Mouse (Mus musculus): ENCODE data around the gene Cyp2c23. TPM values are rescaled to one million over a fixed set of nuclear protein-coding genes. Genes with fewer than 3 reads are reported as not detected.

Cyp2c23 gene
- polyA plus RNA-seq, 1 experiment from 2014 or later, result not detected

DNA sequence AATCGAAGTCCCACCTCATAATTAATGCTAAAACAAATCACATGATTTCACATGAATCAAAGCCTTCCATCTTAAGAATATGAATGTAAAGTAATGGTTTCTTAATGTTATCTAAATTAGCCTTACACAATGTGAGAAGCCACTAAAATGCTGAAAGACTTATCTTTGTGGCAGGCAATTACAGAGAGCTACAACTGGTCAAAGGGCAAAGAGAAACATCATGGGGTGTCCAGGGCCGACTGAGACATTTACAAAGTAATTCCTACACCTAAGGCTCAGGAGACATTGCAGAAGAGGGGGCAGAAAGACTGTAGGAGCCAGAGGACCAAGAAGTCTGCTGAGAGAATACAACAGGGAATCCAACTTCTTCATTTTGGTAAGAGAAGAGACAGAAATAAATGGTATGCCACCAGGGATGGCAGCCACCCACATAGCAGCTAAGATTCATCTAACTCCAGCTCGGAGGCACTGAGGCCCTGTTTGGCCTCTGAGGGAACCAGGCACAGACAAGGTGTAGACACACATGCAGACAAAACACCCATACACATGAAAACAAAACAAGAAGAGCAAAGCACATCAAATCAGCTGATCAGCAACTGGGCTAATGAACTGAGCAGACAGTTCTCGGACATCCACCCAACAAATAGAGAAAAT is 26.3 kb upstream of the Cyp2c23 start:
- Histone ChIP-seq H3K9me3 (replicated peaks) (no peaks in the 10 kb centered on the region), H3K27ac (no peak overlapping the region), H3K4me1 (no peaks in the 10 kb centered on the region), H3K9ac (no peak overlapping the region), H3K27me3 (no peaks in the 10 kb centered on the region), H3K4me3 (no peak overlapping the region), H3K36me3 (ENCODE audit: poor library complexity, severe bottlenecking) (peaks cover 32% of the 10 kb centered on the region), H3K4me2 (no peak overlapping the region)
- WGBS, result 80% methylated on average over 4 of the region's 4 CpGs
- ATAC-seq, result no peak

DNA sequence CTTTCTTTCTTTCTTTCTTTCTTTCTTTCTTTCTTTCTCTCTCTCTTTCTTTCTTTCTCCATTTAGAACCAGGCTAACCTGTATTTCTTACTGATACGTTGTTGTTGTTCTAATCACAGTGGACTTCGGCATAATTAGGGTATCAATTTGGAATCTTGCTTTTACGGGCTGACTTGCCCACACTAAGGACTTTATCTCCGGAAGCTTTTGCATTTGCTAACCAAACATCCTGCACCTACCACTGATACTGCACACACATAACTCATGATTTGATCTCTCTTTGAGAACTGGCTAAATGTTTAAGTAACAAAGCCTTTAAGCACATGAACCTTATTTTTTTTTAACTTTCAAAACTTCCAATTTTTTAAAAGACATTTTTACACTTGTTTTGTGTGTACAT is 21.4 kb upstream of the Cyp2c23 start:
- Histone ChIP-seq H3K9ac (no peak overlapping the region), H3K4me3 (no peak overlapping the region), H3K27me3 (no peaks in the 10 kb centered on the region), H3K4me2 (no peak overlapping the region), H3K4me1 (no peaks in the 10 kb centered on the region), H3K9me3 (replicated peaks) (no peaks in the 10 kb centered on the region), H3K36me3 (ENCODE audit: poor library complexity, severe bottlenecking) (peaks cover 37% of the 10 kb centered on the region), H3K27ac (no peak overlapping the region)
- 81% methylated on average over 4 of the region's 4 CpGs for WGBS
- no peak for ATAC-seq

GRCm38 (mm10) chr19:44049282-44049681 is 20.3 kb upstream of the Cyp2c23 start:
- no peak for ATAC-seq
- Histone ChIP-seq H3K27ac (no peak overlapping the region), H3K4me3 (no peak overlapping the region), H3K9me3 (replicated peaks) (no peaks in the 10 kb centered on the region), H3K27me3 (no peaks in the 10 kb centered on the region), H3K4me1 (no peaks in the 10 kb centered on the region), H3K4me2 (no peak overlapping the region), H3K36me3 (ENCODE audit: poor library complexity, severe bottlenecking) (peaks cover 44% of the 10 kb centered on the region), H3K9ac (no peak overlapping the region)
- 64% methylated on average over 3 of the region's 3 CpGs for WGBS

GRCm38 (mm10) chr19:44045847-44046246 is 16.8 kb upstream of the Cyp2c23 start:
- no peak for ATAC-seq
- H3K36me3 ChIP-seq (ENCODE audit: poor library complexity, severe bottlenecking), result peaks cover 29% of the 10 kb centered on the region
- no peaks in the 10 kb centered on the region for H3K27me3 ChIP-seq
- H3K27ac ChIP-seq, result no peak overlapping the region
- 0 out of 2 replicates have a peak, but pooled peaks cover 3% of the 10 kb centered on the region for H3K4me1 ChIP-seq
- no peak overlapping the region for H3K4me3 ChIP-seq
- H3K9me3 ChIP-seq (replicated peaks), result no peaks in the 10 kb centered on the region
- H3K9ac ChIP-seq, result no peak overlapping the region
- H3K4me2 ChIP-seq, result no peak overlapping the region
- 90% methylated on average over 3 of the region's 3 CpGs for WGBS

DNA sequence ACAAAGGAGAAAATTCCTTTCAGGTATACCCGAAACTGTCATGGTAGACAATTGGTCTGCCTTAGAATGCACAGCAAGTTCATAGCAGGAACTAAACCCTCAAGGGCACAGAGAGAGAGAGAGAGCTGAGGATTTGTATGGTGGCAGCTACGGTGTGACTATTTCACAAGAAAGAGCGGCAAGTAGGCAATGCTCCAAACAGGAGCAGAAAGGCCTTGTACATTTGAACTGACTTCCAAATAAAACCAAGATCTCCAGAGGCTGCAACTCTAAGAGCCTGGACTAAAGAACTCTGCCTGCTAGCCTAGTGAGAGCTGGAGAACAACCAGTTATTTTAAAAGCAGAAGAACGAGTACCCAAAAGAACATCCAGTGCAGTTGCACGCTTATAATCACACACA is 13.1 kb upstream of the Cyp2c23 start:
- H3K4me1 ChIP-seq, result 0 out of 2 replicates have a peak, but pooled peaks cover 3% of the 10 kb centered on the region
- H3K4me3 ChIP-seq, result no peak overlapping the region
- H3K27me3 ChIP-seq, result no peaks in the 10 kb centered on the region
- no peak for ATAC-seq
- 82% methylated on average over 5 of the region's 5 CpGs for WGBS
- peaks cover 49% of the 10 kb centered on the region for H3K36me3 ChIP-seq (ENCODE audit: poor library complexity, severe bottlenecking)
- no peak overlapping the region for H3K4me2 ChIP-seq
- no peaks in the 10 kb centered on the region for H3K9me3 ChIP-seq (replicated peaks)
- no peak overlapping the region for H3K27ac ChIP-seq
- no peak overlapping the region for H3K9ac ChIP-seq

GRCm38 (mm10) chr19:44033396-44033795 is 4.4 kb upstream of the Cyp2c23 start:
- H3K27ac ChIP-seq, result no peak overlapping the region
- peaks cover 30% of the 10 kb centered on the region for H3K36me3 ChIP-seq (ENCODE audit: poor library complexity, severe bottlenecking)
- 92% methylated on average over 5 of the region's 5 CpGs for WGBS

GRCm38 (mm10) chr19:44032046-44032744 is 3.2 kb upstream of the Cyp2c23 start:
- ATAC-seq, result no peak

More at GRCm38 (mm10) chr19:44033396-44033795, 4.4 kb upstream of the Cyp2c23 start:
- H3K27me3 ChIP-seq, result no peaks in the 10 kb centered on the region
- H3K9me3 ChIP-seq (replicated peaks), result no peaks in the 10 kb centered on the region
- H3K9ac ChIP-seq, result no peak overlapping the region
- no peaks in the 10 kb centered on the region for H3K4me1 ChIP-seq
- H3K4me2 ChIP-seq, result no peak overlapping the region
- no peak for ATAC-seq
- H3K4me3 ChIP-seq, result no peak overlapping the region

GRCm38 (mm10) chr19:44030024-44030423 is 1.0 kb upstream of the Cyp2c23 start:
- H3K4me2 ChIP-seq, result no peak overlapping the region
- H3K27ac ChIP-seq, result no peak overlapping the region
- H3K4me1 ChIP-seq, result no peaks in the 10 kb centered on the region
- H3K4me3 ChIP-seq, result no peak overlapping the region
- ATAC-seq, result no peak
- no peaks in the 10 kb centered on the region for H3K27me3 ChIP-seq
- no peak overlapping the region for H3K9ac ChIP-seq
- no peaks in the 10 kb centered on the region for H3K9me3 ChIP-seq (replicated peaks)
- H3K36me3 ChIP-seq (ENCODE audit: poor library complexity, severe bottlenecking), result 0 out of 2 replicates have a peak, but pooled peaks cover 5% of the 10 kb centered on the region
- 94% methylated on average over 5 of the region's 5 CpGs for WGBS

More at GRCm38 (mm10) chr19:44032046-44032744, 3.2 kb upstream of the Cyp2c23 start:
- Histone ChIP-seq H3K4me2 (no peak overlapping the region), H3K27ac (no peak overlapping the region), H3K4me1 (no peaks in the 10 kb centered on the region), H3K9ac (no peak overlapping the region), H3K4me3 (no peak overlapping the region), H3K9me3 (replicated peaks) (no peaks in the 10 kb centered on the region), H3K27me3 (no peaks in the 10 kb centered on the region), H3K36me3 (ENCODE audit: poor library complexity, severe bottlenecking) (peaks cover 21% of the 10 kb centered on the region)
- WGBS, result 93% methylated on average over 11 of the region's 11 CpGs

- no peak for ATAC-seq
- WGBS, result 70% methylated on average over 8 of the region's 8 CpGs
- Histone ChIP-seq H3K27ac (no peak overlapping the region), H3K36me3 (ENCODE audit: poor library complexity, severe bottlenecking) (0 out of 2 replicates have a peak, but pooled peaks cover under 1% of the 10 kb centered on the region), H3K9ac (no peak overlapping the region), H3K4me2 (no peak overlapping the region), H3K4me3 (no peak overlapping the region), H3K4me1 (no peaks in the 10 kb centered on the region), H3K9me3 (replicated peaks) (no peaks in the 10 kb centered on the region), H3K27me3 (no peaks in the 10 kb centered on the region)
Observed at GRCm38 (mm10) chr19:44026956-44027530, 2.0 kb downstream of the Cyp2c23 start.

- WGBS, result 87% methylated on average over 13 of the region's 13 CpGs
- no peak for ATAC-seq
- no peak overlapping the region for H3K4me3 ChIP-seq
- H3K9ac ChIP-seq, result no peak overlapping the region
- H3K27me3 ChIP-seq, result no peaks in the 10 kb centered on the region
- no peaks in the 10 kb centered on the region for H3K36me3 ChIP-seq (ENCODE audit: poor library complexity, severe bottlenecking)
- no peak overlapping the region for H3K4me2 ChIP-seq
- no peak overlapping the region for H3K27ac ChIP-seq
- H3K9me3 ChIP-seq (replicated peaks), result no peaks in the 10 kb centered on the region
- H3K4me1 ChIP-seq, result no peaks in the 10 kb centered on the region
Observed at GRCm38 (mm10) chr19:44024921-44025585, 4.0 kb downstream of the Cyp2c23 start.

DNA sequence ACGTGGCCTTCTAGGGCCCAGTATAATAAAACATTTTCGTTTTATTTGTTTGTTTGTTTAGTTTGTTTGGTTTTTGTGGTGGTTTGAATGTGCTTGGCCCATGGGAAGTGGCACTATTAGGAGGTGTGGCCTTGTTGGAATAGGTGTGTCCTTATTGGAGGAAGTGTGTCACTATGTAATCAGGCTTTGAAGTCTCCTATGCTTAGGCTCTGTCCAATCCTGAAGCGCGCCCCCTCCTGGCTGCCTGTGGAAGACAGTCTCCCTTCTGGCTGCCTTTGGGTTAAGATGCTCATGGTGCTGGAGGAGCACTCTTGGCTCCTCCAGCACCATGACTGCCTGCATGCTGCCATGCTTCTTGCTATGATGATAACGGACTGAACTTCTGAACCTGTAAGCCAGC is 5.9 kb downstream of the Cyp2c23 start:
- Histone ChIP-seq H3K9me3 (replicated peaks) (no peaks in the 10 kb centered on the region), H3K36me3 (ENCODE audit: poor library complexity, severe bottlenecking) (no peaks in the 10 kb centered on the region), H3K27ac (no peak overlapping the region), H3K27me3 (no peaks in the 10 kb centered on the region), H3K4me3 (no peak overlapping the region), H3K9ac (no peak overlapping the region), H3K4me2 (no peak overlapping the region), H3K4me1 (no peaks in the 10 kb centered on the region)
- no peak for ATAC-seq
- WGBS, result 76% methylated on average over 5 of the region's 5 CpGs

DNA sequence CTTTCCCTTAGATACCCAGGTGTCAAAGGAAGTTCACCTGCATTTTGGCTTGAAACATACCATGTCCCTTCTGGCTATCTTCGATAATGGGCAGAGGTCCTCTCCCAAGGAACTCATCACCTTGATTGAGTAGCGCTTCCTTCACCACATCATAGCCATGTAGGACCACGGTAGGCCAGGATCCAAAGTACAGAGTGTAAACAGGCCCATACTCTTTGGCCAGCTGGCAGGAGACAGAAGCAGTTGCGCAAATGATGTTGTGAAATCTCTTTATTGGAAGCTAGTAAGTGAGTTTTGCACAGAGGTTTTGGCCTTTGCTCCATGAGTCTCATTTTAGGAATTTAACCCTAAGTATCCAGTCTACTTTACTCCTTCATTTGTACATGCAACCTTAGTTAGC is 7.5 kb downstream of the Cyp2c23 start:
- Histone ChIP-seq H3K9me3 (replicated peaks) (no peaks in the 10 kb centered on the region), H3K9ac (no peak overlapping the region), H3K4me2 (no peak overlapping the region), H3K36me3 (ENCODE audit: poor library complexity, severe bottlenecking) (no peaks in the 10 kb centered on the region), H3K27me3 (no peaks in the 10 kb centered on the region), H3K4me1 (no peaks in the 10 kb centered on the region), H3K27ac (no peak overlapping the region), H3K4me3 (no peak overlapping the region)
- ATAC-seq, result no peak
- 94% methylated on average over 4 of the region's 4 CpGs for WGBS

Measured in forebrain, embryonic 13.5 days (tissue).